Mouse (Mus musculus) cerebellum, adult 18-20 months (tissue): ENCODE measurements around the gene Gm13128.
"Not testable (repeated sequence)": the region's sequence is repeated elsewhere in the genome, so short reads cannot be mapped to it uniquely, and the experiment has no call there.

Experiments
- DNase-seq, 2 experiments: peaks; one replicate each; pipeline ENCODE4 v3.0.0; 2021

Gm13128 gene

DNA sequence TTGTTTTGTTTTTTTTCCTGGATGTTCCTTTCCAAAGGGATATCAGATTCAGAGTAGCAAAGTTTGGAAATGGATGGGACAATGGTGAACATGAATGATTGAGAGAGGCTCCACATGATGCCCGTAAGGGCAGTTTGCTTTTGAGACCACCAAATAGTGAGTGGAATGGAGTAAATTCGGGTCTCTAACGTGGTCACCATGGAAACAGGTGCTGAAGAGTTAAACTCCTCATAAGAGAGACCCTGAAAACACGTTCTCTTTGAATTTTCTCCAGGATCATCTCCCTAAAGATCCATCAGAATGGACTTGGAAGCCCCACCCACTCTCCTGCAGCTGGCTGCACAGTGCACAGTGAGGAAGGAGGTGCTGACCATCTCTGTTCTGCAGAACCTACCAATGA, at the start of gene Gm13128:
Gene Gm13128, plus strand, starts transcription at position 301 of the 400 bp plus-strand sequence.
- not testable (repeated sequence) for DNase-seq

DNA sequence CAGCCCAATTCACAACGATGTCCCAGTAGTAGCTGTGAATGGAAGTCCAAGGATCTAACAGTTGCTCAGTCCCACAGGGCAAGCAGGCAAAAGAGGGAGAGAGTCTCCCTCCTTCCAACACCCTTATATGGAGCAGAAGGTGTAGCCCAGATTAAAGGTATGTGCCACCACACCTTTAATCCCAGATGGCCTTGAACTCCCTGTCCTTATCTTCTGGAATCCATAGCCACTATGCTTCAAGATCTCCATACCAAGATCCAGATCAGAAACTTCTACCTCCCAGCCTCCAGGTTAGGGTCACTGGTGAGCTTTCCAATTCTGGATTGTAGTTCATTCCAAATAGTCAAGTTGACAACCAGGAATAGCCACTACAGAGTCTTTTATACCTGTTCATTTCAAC, 49.7 kb upstream of the Gm13128 start, which contains the start of gene Pramel5:
Gene Pramel5, minus strand, starts transcription at position 101 of the 400 bp plus-strand sequence.
- DNase-seq, result not testable (repeated sequence)

DNA sequence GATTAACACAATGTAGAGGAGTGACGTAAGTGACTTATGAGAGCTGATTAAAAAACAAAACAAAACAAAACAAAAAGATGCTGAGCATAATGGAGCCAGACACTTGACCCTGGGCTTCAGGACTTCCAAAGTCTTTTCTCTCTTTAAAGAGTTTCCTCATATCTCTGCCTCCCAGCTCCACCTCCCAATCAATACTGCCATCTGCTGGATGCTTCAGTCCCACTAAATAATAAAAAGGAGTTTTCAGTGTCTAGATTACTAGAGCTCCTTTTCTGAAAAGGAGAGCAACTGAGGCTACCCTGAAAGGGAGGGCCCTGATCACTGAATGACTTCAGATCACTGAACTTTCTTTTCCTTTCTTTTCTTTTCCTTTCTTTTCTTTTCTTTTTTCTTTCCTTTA, 30.6 kb upstream of the Gm13128 start:
- not testable (repeated sequence) for DNase-seq

DNA sequence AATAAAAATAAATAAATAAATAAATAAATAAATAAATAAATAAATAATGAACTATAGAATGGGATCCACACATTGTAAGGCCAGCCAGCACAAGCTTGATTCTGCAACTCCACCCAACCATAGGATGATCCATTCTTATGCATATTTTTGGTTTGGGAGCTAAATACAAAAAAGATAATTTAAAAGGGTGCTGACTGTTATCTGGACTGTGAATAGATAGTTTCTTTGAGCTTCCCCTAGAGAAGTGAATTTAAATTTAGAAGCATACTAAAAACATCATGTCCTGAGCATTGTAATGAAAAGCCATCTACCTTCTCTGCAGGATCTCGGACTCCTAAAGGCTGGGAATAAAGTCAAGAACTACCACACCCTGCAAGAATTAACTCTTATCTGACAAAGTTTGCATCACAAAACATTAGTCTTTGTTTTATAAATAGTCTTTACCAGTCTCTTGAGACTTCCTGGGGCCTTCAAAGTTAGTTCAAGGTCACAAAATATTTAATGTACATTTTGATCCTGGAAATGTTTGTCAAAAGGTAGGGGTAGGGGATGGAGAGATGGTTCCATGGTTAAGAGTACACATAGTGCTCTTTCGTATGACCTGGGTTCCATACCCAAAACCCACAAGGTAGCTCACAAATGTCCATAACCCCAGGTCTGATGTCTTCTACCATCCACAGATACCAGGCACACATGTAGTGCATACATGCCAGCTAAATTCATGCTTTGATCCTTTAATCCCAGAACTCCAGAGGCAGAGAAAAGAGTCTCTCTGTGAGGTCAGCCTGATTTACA, 17.2 kb upstream of the Gm13128 start:
- not testable (repeated sequence) for DNase-seq

DNA sequence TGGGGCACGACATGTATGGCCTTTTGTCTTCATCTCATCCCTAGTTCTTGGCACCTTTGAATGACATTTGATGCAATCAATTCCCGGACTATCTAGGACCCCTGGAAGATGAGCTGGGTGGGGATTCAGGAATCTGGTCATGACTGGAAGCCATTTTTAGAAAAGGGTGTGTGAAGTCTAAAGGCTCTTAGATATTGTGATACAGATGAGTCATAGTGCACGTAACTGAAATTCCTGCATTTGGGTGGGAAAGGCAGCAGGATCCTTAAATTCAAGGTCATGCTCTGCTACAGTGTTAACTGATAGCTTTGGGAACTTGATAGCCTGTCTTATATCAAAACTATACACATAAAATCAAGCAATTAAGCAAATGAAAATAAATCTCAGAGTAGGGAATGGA, 5.8 kb downstream of the Gm13128 start:
- DNase-seq, result not testable (repeated sequence)

DNA sequence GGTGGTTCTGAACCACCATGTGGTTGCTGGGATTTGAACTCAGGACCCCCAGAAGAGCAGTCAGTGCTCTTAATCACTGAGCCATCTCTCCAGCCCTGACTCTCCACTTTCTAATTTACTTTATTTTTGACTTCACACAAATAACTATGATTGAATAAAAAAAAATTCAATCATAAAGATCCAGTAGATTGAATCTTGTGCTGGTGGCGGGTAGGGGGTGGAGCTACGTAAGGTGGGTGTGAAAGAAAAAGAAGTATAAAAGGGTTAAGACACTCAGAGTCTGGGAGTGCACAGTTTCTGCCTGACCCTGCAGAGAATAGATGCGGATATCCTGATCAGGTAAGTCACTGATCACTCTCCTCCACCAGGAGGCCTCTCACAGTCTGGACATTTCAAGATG, 27.6 kb downstream of the Gm13128 start, which contains the start of gene Gm13119:
Gene Gm13119, plus strand, starts transcription at position 301 of the 400 bp plus-strand sequence.
- DNase-seq, result not testable (repeated sequence)

DNA sequence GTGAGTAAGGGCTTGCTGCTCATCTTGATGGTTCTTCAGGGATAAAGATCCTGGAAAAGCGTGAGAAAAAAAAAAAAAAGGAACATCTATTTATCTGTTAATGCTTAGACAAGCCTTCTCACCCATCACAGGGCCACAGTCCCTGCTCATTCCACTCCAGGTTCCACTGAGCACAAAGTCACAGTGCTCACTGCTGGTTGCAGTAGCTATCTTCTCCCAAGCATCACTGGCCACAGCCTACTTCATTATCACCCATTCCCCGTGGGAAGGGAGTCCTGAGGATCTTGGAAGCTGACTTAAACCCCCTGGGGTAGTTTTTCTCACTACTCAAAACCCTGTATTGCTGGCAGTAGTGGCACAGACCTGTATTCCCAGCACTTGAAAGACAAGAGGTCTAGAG, 47.9 kb downstream of the Gm13128 start, which contains the start of gene Pramef20:
Gene Pramef20, minus strand, starts transcription at position 23 of the 400 bp plus-strand sequence.
- no peak for DNase-seq
